Comparison of ENCODE assay signal across 9 mouse cellular contexts in the genomic region with DNA sequence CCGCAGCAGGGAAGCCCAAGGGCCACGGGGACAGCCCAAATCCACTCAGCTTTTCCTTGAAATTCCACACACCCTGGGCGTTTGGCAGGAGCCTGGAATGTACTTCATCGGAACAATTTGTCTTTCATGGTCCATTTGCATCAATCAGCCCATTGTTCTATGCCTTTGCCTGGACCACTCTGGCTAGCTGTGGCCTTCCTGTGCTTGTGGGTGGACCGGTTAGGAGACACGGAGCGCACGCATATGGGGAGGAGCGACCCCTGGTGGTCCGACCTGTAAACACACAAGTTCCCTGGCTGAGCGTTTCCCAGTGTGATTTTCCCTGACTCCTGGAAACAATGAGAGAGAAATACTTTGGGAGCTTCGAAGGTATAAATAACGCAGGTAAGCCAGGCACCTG. TPM values are rescaled to one million over a fixed set of nuclear protein-coding genes. Genes with fewer than 3 reads are reported as not detected.
DNase-seq lines count a peak whose midpoint lies in the region; ATAC-seq lines count a peak whose summit lies in the region.
"Had no signal": no experiment of that assay in that cellular context is flagged by ENCODE, and none has a peak within 500 bp of the region (broad histone marks: within the 10 kb centered on the region; RNA-seq: fewer than 3 reads in every experiment).

No protein-coding gene starts in this region.

- peak; percentile 55 for DNase-seq in CD4-positive helper T cell, adult 2 months (ENCODE audit: low read depth, low spot score)
- peak; percentile 40 to 44 for DNase-seq in adrenal gland, postnatal 4 days (ENCODE audit: low spot score in 2 of 2)
- DNase-seq in embryonic facial prominence, embryonic 14.5 days (ENCODE audit: low spot score), result peak; percentile 88
- DNase-seq in liver, embryonic 11.5 days (ENCODE audit: low spot score), result peak; percentile 66
- DNase-seq in testis, postnatal 14 days (ENCODE audit: low spot score), result peak; percentile 75

- no peak overlapping the region for H3K9ac ChIP-seq in embryonic facial prominence, embryonic 14.5 days (ENCODE audit: low read depth, low read length)
- peak overlapping the region; percentile 51; the same call in 1 of the 2 replicates for H3K9ac ChIP-seq in heart, embryonic 14.5 days (ENCODE audit: low read length)
- peak overlapping the region; percentile 34; the same call in 1 of the 2 replicates for H3K9ac ChIP-seq in kidney, embryonic 16.5 days (replicated peaks; ENCODE audit: low read length)
- H3K9ac ChIP-seq in liver, embryonic 11.5 days (ENCODE audit: low read depth, low read length), result no peak overlapping the region
- no peak overlapping the region; the same call in 1 of the 2 replicates for H3K9ac ChIP-seq in neural tube, embryonic 14.5 days (replicated peaks; ENCODE audit: low read depth, low read length)

- no peaks in the 10 kb centered on the region for H3K27me3 ChIP-seq in embryonic facial prominence, embryonic 14.5 days (replicated peaks; ENCODE audit: control insufficient read depth, insufficient read depth, low read length)
- H3K27me3 ChIP-seq in heart, embryonic 14.5 days (ENCODE audit: control insufficient read depth, insufficient read depth, low read length), result no peaks in the 10 kb centered on the region
- H3K27me3 ChIP-seq in kidney, embryonic 16.5 days (ENCODE audit: insufficient read depth, low read length), result no peaks in the 10 kb centered on the region
- no peaks in the 10 kb centered on the region for H3K27me3 ChIP-seq in liver, embryonic 11.5 days (replicated peaks; ENCODE audit: control insufficient read depth, insufficient read depth, low read length)
- H3K27me3 ChIP-seq in neural tube, embryonic 14.5 days (ENCODE audit: control insufficient read depth, insufficient read depth, low read length), result no peaks in the 10 kb centered on the region

- no peak overlapping the region for H3K4me3 ChIP-seq in embryonic facial prominence, embryonic 14.5 days (ENCODE audit: low read depth, low read length)
- no peak overlapping the region for H3K4me3 ChIP-seq in heart, embryonic 14.5 days (ENCODE audit: control insufficient read depth in 1 of 2, insufficient read depth in 1 of 2, low read depth in 1 of 2, low read length in 2 of 2)
- H3K4me3 ChIP-seq in kidney, embryonic 16.5 days (ENCODE audit: low read length), result no peak overlapping the region
- no peak overlapping the region for H3K4me3 ChIP-seq in liver, embryonic 11.5 days (ENCODE audit: low read depth, low read length)
- no peak overlapping the region for H3K4me3 ChIP-seq in neural tube, embryonic 14.5 days (ENCODE audit: low read depth, low read length)
- H3K4me3 ChIP-seq: erythroblast, embryonic 14.5 days had no signal

- WGBS in embryonic facial prominence, embryonic 14.5 days, result 10% methylated on average over 13 of the region's 13 CpGs
- 14% methylated on average over 13 of the region's 13 CpGs for WGBS in heart, embryonic 14.5 days
- WGBS in kidney, embryonic 16.5 days, result 12% methylated on average over 13 of the region's 13 CpGs
- 17% methylated on average over 13 of the region's 13 CpGs for WGBS in liver, embryonic 11.5 days
- WGBS in neural tube, embryonic 14.5 days, result 6% methylated on average over 13 of the region's 13 CpGs

- no peak overlapping the region for H3K4me2 ChIP-seq in embryonic facial prominence, embryonic 14.5 days (ENCODE audit: low read depth, low read length)
- no peak overlapping the region for H3K4me2 ChIP-seq in heart, embryonic 14.5 days (ENCODE audit: low read length)
- no peak overlapping the region for H3K4me2 ChIP-seq in kidney, embryonic 16.5 days (replicated peaks; ENCODE audit: low read depth, low read length)
- H3K4me2 ChIP-seq in liver, embryonic 11.5 days, result no peak overlapping the region
- H3K4me2 ChIP-seq in neural tube, embryonic 14.5 days (ENCODE audit: low read depth, low read length), result no peak overlapping the region

- peaks cover 13% of the 10 kb centered on the region for H3K4me1 ChIP-seq in embryonic facial prominence, embryonic 14.5 days (ENCODE audit: control insufficient read depth, insufficient read depth, low read length)
- peaks cover 16 to 24% of the 10 kb centered on the region in 2 experiments for H3K4me1 ChIP-seq in heart, embryonic 14.5 days (ENCODE audit: control insufficient read depth in 2 of 2, insufficient read depth in 2 of 2, low read length in 2 of 2)
- peaks cover 49% of the 10 kb centered on the region for H3K4me1 ChIP-seq in kidney, embryonic 16.5 days (ENCODE audit: insufficient read depth, low read length)
- peaks cover 5% of the 10 kb centered on the region; the same call in 1 of the 2 replicates for H3K4me1 ChIP-seq in liver, embryonic 11.5 days (replicated peaks; ENCODE audit: control insufficient read depth, insufficient read depth, low read length)
- no peaks in the 10 kb centered on the region for H3K4me1 ChIP-seq in neural tube, embryonic 14.5 days (ENCODE audit: control insufficient read depth, insufficient read depth, low read length)

- ATAC-seq in embryonic facial prominence, embryonic 14.5 days (ENCODE audit: low read depth), result peak; percentile 55
- ATAC-seq in heart, embryonic 14.5 days (ENCODE audit: insufficient number of reproducible peaks, insufficient read depth, low FRiP score, low read depth), result no peak
- no peak for ATAC-seq in kidney, embryonic 16.5 days (ENCODE audit: low FRiP score, low TSS enrichment)
- ATAC-seq in liver, embryonic 11.5 days (replicated peaks; ENCODE audit: low FRiP score), result no peak; the same call in 1 of the 2 replicates
- peak; percentile 67; the same call in 1 of the 2 replicates for ATAC-seq in neural tube, embryonic 14.5 days (ENCODE audit: low read depth)

- no peak overlapping the region for H3K27ac ChIP-seq in embryonic facial prominence, embryonic 14.5 days (replicated peaks; ENCODE audit: low read depth, low read length)
- H3K27ac ChIP-seq in heart, embryonic 14.5 days (replicated peaks in 1 of 2; ENCODE audit: control insufficient read depth in 1 of 2, insufficient read depth in 1 of 2, low read depth in 2 of 2, low read length in 2 of 2), result no peak overlapping the region
- no peak overlapping the region for H3K27ac ChIP-seq in kidney, embryonic 16.5 days (ENCODE audit: low read length)
- H3K27ac ChIP-seq in liver, embryonic 11.5 days (ENCODE audit: low read depth, low read length), result no peak overlapping the region
- no peak overlapping the region for H3K27ac ChIP-seq in neural tube, embryonic 14.5 days (ENCODE audit: low read depth, low read length)

- no peaks in the 10 kb centered on the region for H3K9me3 ChIP-seq in embryonic facial prominence, embryonic 14.5 days (ENCODE audit: control insufficient read depth, low read length)
- H3K9me3 ChIP-seq in heart, embryonic 14.5 days (ENCODE audit: control insufficient read depth, low read length), result no peaks in the 10 kb centered on the region
- H3K9me3 ChIP-seq in kidney, embryonic 16.5 days (ENCODE audit: low read length), result no peaks in the 10 kb centered on the region
- no peaks in the 10 kb centered on the region for H3K9me3 ChIP-seq in liver, embryonic 11.5 days (ENCODE audit: control insufficient read depth, low read length)
- H3K9me3 ChIP-seq in neural tube, embryonic 14.5 days (ENCODE audit: control insufficient read depth, low read length), result no peaks in the 10 kb centered on the region

- H3K36me3 ChIP-seq in embryonic facial prominence, embryonic 14.5 days (ENCODE audit: control insufficient read depth, insufficient read depth, low read length), result no peaks in the 10 kb centered on the region
- H3K36me3 ChIP-seq in heart, embryonic 14.5 days (ENCODE audit: control insufficient read depth, insufficient read depth, low read length), result no peaks in the 10 kb centered on the region
- no peaks in the 10 kb centered on the region for H3K36me3 ChIP-seq in kidney, embryonic 16.5 days (ENCODE audit: insufficient read depth, low read length)
- H3K36me3 ChIP-seq in liver, embryonic 11.5 days (ENCODE audit: control insufficient read depth, insufficient read depth, low read length), result no peaks in the 10 kb centered on the region
- H3K36me3 ChIP-seq in neural tube, embryonic 14.5 days (ENCODE audit: control insufficient read depth, insufficient read depth, low read length), result no peaks in the 10 kb centered on the region

RNA-seq across cellular contexts. Expression of gene Tnni1, which starts 2.0 kb away (rescaled TPM):
- 10 to 100 TPM in 1 of 2 experiments, 1 to 10 TPM in 1; 4.4 to 13.1 TPM for total RNA-seq in adrenal gland, postnatal 4 days (2021)
- 637 and 738 TPM in 2 replicates for polyA plus RNA-seq in embryonic facial prominence, embryonic 14.5 days (2014; fragmentation: Nextera tagmentation; extraction: Ambion mirVana)
- 5,020 and 5,035 TPM in 2 replicates for polyA plus RNA-seq in heart, embryonic 14.5 days (2014; fragmentation: Nextera tagmentation; extraction: Ambion mirVana)
- 21.9 and 23.5 TPM in 2 replicates for polyA plus RNA-seq in kidney, embryonic 16.5 days (2015; fragmentation: Nextera tagmentation; extraction: Ambion mirVana)
- polyA plus RNA-seq in liver, embryonic 11.5 days (2014; fragmentation: Nextera tagmentation; extraction: Ambion mirVana), result 42.1 and 58.2 TPM in 2 replicates
- polyA plus RNA-seq in neural tube, embryonic 14.5 days (2014; fragmentation: Nextera tagmentation; extraction: Ambion mirVana), result 3.2 and 3.4 TPM in 2 replicates
- polyA plus RNA-seq: erythroblast, embryonic 14.5 days had no signal

RNA-seq across cellular contexts. Expression of gene Phlda3, which starts 15.3 kb away (rescaled TPM):
- total RNA-seq in adrenal gland, postnatal 4 days (2021), result 10 to 100 TPM; 25.1 to 33.6 TPM
- 80.1 and 90.4 TPM in 2 replicates for polyA plus RNA-seq in embryonic facial prominence, embryonic 14.5 days (2014; fragmentation: Nextera tagmentation; extraction: Ambion mirVana)
- 72.4 and 77.2 TPM in 2 replicates for polyA plus RNA-seq in heart, embryonic 14.5 days (2014; fragmentation: Nextera tagmentation; extraction: Ambion mirVana)
- polyA plus RNA-seq in kidney, embryonic 16.5 days (2015; fragmentation: Nextera tagmentation; extraction: Ambion mirVana), result 79.6 and 87.5 TPM in 2 replicates
- 22.5 and 22.8 TPM in 2 replicates for polyA plus RNA-seq in liver, embryonic 11.5 days (2014; fragmentation: Nextera tagmentation; extraction: Ambion mirVana)
- polyA plus RNA-seq in neural tube, embryonic 14.5 days (2014; fragmentation: Nextera tagmentation; extraction: Ambion mirVana), result 38.4 and 40.2 TPM in 2 replicates

RNA-seq across cellular contexts. Expression of gene Lad1, which starts 37.2 kb away (rescaled TPM):
- 1 to 10 TPM in 1 of 2 experiments, under 1 TPM in 1; 0.25 to 5.5 TPM for total RNA-seq in adrenal gland, postnatal 4 days (2021)
- polyA plus RNA-seq in embryonic facial prominence, embryonic 14.5 days (2014; fragmentation: Nextera tagmentation; extraction: Ambion mirVana), result 16.6 and 21.7 TPM in 2 replicates
- polyA plus RNA-seq in heart, embryonic 14.5 days (2014; fragmentation: Nextera tagmentation; extraction: Ambion mirVana), result 3.1 and 4.8 TPM in 2 replicates
- polyA plus RNA-seq in kidney, embryonic 16.5 days (2015; fragmentation: Nextera tagmentation; extraction: Ambion mirVana), result 29.1 and 30.8 TPM in 2 replicates
- 0.99 and 1.7 TPM in 2 replicates for polyA plus RNA-seq in liver, embryonic 11.5 days (2014; fragmentation: Nextera tagmentation; extraction: Ambion mirVana)
- 0.35 and 0.66 TPM in 2 replicates for polyA plus RNA-seq in neural tube, embryonic 14.5 days (2014; fragmentation: Nextera tagmentation; extraction: Ambion mirVana)
- polyA plus RNA-seq: erythroblast, embryonic 14.5 days had no signal

RNA-seq across cellular contexts. Expression of gene Tnnt2, which starts 54.9 kb away (rescaled TPM):
- total RNA-seq in adrenal gland, postnatal 4 days (2021), result 1 to 10 TPM; 2.4 to 4.2 TPM
- polyA plus RNA-seq in embryonic facial prominence, embryonic 14.5 days (2014; fragmentation: Nextera tagmentation; extraction: Ambion mirVana), result 193 and 213 TPM in 2 replicates
- 7,347 and 7,875 TPM in 2 replicates for polyA plus RNA-seq in heart, embryonic 14.5 days (2014; fragmentation: Nextera tagmentation; extraction: Ambion mirVana)
- 9.4 and 37.2 TPM in 2 replicates for polyA plus RNA-seq in kidney, embryonic 16.5 days (2015; fragmentation: Nextera tagmentation; extraction: Ambion mirVana)
- polyA plus RNA-seq in liver, embryonic 11.5 days (2014; fragmentation: Nextera tagmentation; extraction: Ambion mirVana), result 12.9 and 37.4 TPM in 2 replicates
- 2.1 TPM in 1 of 2 replicates, not detected in the other for polyA plus RNA-seq in neural tube, embryonic 14.5 days (2014; fragmentation: Nextera tagmentation; extraction: Ambion mirVana)
- polyA plus RNA-seq: erythroblast, embryonic 14.5 days had no signal

Comparison
In these comparisons a context has a peak if more than half of its experiments do, and no peak if none do; other contexts are left out.
1. ATAC-seq: peak in embryonic facial prominence, embryonic 14.5 days (single experiment) and neural tube, embryonic 14.5 days (single experiment); none in heart, embryonic 14.5 days (single experiment), kidney, embryonic 16.5 days (single experiment) and liver, embryonic 11.5 days (single experiment).
2. H3K9ac ChIP-seq: peak in heart, embryonic 14.5 days (single experiment) and kidney, embryonic 16.5 days (single experiment); none in embryonic facial prominence, embryonic 14.5 days (single experiment), liver, embryonic 11.5 days (single experiment) and neural tube, embryonic 14.5 days (single experiment).
3. RNA of gene Tnni1, which starts 2.0 kb away (polyA plus RNA-seq): 5,020 to 5,035 TPM in heart, embryonic 14.5 days and 637 to 738 TPM in embryonic facial prominence, embryonic 14.5 days; 42.1 to 58.2 TPM in liver, embryonic 11.5 days, 21.9 to 23.5 TPM in kidney, embryonic 16.5 days and 3.2 to 3.4 TPM in neural tube, embryonic 14.5 days; every median in the first group is over 10 times any median in the second.
4. Peak in every context shown above with its lines, with median percentiles within 50 percentile points of each other: DNase-seq.